Mouse (Mus musculus) adrenal gland, postnatal 36 days (tissue): ENCODE measurements around the gene Nme8. TPM values are rescaled to one million over a fixed set of nuclear protein-coding genes. Genes with fewer than 3 reads are reported as not detected.

ENCODE experiments used
- DNase-seq, 2 experiments: peaks; one replicate each; pipeline ENCODE4 v3.0.0; 2021; ENCODE audit warnings: mixed read lengths in 1 of 2
- total RNA-seq, 2 experiments: library from RNA; stranded (reverse); gene quantifications; 2 replicates each; pipeline ENCODE4 v1.2.3; 2021

Gene Nme8
- total RNA-seq, 2 experiments from 2014 or later: not detected

- DNase-seq: peak in 1 of 2 experiments; percentile 7
Measured at GRCm38 (mm10) chr13:19640203-19640851, 57.3 kb downstream of the Nme8 start.

DNA sequence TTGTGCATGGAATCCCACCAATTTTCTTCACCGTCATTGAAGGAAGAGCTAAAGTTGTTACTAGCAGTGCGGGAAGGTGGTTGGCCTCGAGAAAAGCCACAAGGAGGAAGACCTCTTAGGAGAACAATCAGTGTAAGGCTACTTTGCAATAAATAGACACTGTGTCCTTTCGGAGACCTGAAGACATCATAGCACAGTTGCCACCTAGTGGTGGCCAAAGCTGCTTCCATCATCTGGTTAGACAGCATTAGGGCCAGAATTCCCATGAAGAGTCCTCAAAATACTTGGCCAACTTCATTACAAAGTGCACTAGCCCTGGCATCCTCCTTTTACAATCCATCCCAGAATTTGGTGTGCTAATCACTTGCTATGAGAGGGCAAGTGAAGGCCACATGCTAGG lies 61.5 kb downstream of the Nme8 start:
- peak in 1 of 2 experiments; percentile 26 for DNase-seq

DNA sequence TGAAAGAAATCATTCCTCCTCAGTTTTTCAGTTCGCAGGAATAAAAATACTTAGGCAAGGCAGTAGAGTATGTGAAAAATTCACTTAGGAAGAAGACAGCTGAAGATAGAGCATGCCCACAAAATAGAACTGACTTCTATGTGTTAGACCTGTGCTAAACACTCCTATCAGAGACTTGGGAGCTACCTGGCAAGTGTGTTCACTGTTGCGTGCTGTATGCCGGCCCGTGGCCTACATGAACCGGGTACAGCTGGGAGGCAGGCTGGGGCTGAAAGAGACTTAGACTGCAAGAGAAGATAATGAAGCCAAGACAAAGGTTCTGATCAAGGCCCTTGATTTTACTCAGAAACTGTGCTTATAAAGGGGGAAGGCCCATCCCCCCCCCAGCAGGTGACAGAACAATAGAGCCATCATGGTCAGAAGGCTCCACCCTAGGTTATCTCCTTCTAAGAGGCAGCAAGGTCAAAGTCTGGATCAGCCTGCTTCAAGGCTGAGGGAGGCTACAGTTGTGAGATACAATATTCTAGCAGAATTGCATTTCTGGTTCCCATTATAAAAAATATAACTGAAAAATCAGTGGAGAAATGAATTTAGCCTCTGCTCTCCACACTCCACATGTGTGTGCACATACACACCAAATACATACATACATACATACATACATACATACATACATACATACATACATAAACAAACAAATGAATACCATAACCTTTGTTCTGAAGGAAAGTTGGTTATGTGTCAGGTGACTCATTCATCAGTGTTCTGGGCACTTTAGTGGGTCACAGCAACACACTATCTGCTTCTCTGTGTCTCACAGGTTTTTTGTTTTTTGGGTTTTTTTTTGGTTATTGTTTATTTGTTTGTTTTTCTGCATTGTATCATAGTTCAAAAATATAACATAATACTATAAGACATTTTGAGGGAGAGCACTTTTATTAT lies 66.6 kb downstream of the Nme8 start:
- no peak for DNase-seq

- DNase-seq: no peak
Measured at GRCm38 (mm10) chr13:19626473-19626872, 71.1 kb downstream of the Nme8 start.

DNA sequence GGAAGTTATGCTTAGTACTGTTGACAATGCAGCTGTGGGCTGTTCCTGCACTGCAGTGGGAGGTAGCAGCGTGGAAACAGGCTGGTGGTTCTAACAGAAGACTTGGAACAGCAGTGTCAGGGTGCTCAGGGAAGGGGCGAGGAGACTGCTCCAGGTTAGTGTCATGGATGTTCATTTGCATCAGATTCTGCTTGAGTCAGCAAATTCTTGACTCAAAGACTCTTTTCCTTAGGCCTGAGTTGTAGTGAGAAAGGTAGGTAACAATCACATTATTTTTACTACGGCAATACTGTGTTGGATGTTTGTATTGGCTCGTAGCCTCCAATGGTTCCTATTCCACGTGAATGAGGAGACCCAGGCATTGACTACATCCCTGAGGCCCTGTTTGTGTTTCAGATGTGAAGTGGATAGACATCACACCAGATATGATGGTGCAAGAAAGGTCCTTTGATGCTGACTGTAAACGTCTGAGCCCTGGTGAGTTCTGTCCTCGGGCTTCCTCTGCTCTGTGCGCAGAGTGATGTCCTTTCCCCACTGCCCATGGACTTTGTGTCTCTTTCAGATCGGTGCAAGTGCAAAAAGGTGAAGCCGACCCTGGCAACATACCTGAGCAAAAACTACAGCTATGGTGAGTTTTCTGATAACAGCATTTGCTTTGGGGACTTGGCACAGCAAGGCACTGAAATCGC lies 72.8 kb downstream of the Nme8 start:
- DNase-seq: no peak

DNA sequence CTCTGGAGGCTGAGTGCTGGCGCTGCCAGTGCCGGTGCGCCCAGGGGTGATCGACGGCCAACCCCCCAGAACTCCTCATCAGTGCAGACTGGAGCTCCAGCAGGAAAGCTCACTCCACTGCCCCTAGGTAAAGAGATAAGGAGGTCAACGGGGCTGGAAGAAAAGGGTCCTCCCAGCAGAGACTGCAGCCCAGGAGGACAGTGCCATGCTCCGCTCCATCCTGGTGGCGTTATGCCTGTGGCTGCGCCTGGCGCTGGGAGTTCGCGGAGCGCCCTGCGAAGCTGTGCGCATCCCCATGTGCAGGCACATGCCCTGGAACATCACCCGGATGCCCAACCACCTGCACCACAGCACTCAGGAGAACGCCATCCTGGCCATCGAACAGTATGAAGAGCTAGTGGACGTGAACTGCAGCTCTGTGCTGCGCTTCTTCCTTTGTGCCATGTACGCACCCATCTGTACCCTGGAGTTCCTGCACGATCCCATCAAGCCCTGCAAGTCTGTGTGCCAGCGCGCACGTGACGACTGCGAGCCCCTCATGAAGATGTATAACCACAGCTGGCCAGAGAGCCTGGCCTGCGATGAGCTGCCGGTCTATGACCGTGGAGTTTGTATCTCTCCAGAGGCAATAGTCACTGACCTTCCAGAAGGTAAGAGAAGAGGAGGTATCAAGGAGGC lies 74.2 kb downstream of the Nme8 start:
- peak; percentile 8 to 13 for DNase-seq

- DNase-seq: peak; percentile 71 to 77
Measured at GRCm38 (mm10) chr13:19622573-19623227, 74.9 kb downstream of the Nme8 start, which contains the start of gene Sfrp4. Sfrp4 (plus strand) TSS chr13:19623104.

DNA sequence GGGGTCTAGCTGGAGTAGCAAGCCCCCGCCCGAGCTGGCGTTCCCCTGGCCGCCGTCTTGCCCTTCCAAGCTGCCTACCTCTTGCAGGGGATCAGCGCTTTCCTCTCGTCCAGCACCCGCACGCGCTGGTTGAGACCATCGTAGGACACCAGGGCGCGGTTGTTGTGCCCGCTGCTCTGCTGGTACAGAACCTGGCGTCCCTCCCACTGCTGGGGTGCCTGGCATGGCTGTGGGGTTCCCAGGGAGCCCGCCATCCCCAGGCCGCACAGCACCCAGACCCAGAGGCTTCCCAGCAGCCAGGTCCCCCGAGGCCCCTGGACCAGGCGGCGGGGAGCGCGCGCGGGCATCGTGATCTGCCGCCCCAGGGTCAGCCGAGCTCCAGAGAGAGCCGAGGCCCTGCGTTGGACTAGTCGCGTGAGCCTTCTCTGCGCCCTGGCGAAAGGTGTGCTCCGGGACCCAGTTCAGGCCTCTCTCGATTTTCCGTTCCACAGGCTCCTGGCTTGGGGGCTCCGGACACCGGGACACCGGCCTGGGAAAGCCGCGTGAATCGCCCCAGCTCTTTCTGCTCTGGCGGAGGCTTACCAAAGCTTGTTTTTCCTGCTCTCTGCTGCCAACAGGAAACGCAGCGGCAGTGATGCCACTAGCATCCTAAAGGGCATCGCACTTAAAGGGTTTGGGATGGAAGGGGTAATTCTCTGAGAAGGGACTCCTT lies 78.2 kb downstream of the Nme8 start, which contains the start of gene Epdr1:
Gene Epdr1 (minus strand): TSS at position 712 of the 712 bp plus-strand sequence.
- peak; percentile 75 to 77 for DNase-seq

GRCm38 (mm10) chr13:19618841-19619215 lies 78.8 kb downstream of the Nme8 start:
- no peak for DNase-seq

DNA sequence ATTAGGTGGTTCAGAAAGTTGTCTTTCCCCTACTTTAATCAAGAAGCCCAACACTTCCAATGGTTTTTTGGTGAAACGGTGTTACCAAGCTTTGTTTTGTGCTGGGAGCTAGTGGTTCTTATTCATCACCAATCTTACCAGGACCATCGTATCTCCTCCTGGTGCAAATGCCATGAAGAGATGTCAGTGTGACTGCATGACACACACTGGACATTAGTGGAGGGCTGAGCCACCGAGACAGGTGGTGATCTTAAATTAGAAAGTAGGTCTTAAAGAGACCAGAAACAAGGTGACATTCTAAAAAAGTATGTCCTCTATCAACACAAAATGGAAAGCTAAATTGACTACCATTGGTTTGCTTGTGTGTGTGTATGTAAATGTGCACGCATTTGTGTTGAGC lies 79.5 kb downstream of the Nme8 start:
- DNase-seq: no peak

DNA sequence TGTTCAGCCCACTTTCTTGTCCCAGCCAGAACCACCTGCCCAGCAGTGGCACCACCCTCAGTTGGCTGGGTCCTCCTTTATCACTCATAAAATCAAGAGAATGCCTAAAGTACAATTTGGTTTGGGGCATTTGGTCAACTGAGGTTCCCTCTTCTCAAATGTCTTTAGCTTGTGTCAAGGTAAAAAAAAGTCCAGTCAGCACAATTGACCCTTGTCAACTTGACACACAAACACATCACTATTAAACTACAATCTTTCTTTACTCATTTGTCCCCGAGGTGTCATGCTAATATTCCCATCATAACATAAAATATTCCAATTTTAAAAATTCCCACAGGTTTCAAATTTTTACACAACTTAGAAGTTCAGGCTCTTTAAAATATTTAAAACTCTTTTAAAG lies 83.3 kb downstream of the Nme8 start:
- DNase-seq: no peak

- DNase-seq: no peak
Measured at GRCm38 (mm10) chr13:19613426-19613825, 84.2 kb downstream of the Nme8 start.

GRCm38 (mm10) chr13:19612963-19613362 lies 84.6 kb downstream of the Nme8 start:
- DNase-seq: no peak

DNA sequence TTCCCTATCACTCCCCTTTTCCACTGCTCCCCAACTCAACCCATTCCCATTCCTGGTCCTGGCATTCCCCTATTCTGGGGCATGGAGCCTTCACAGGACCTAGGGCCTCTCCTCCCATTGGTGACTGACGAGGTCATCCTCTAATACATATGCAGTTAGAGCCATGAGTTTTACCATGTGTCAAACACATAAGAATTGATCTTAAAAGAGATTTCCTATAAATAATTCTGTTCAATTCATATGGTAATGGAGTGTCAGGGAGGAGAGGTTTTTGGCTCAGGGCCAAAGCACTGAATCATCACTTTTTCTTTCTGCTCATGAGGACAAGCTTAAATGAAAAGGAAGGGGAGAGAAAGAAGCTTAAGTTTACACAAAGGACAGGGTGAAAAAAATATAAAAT lies 85.2 kb downstream of the Nme8 start:
- DNase-seq: peak; percentile 10 to 36

DNA sequence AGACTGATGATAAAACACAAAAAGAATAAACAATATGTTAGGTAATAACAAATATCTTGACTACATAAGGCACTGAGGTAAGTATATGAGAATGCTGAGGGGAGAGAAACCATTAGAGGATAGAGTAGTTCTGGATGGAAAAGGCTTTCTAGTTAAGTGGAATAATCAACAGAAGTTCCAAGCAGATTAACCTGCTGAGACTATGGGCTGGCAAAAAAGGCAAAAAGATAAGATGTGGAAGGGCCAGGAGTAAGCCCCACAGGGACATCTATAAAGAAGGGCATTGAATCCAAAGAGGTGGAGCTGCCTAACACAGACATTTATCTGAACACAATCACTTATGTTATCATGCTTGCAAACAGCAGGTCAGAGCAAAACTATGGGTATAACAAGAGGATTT lies 89.5 kb downstream of the Nme8 start:
- DNase-seq: no peak

GRCm38 (mm10) chr13:19604916-19605315 lies 92.7 kb downstream of the Nme8 start:
- DNase-seq: no peak

DNA sequence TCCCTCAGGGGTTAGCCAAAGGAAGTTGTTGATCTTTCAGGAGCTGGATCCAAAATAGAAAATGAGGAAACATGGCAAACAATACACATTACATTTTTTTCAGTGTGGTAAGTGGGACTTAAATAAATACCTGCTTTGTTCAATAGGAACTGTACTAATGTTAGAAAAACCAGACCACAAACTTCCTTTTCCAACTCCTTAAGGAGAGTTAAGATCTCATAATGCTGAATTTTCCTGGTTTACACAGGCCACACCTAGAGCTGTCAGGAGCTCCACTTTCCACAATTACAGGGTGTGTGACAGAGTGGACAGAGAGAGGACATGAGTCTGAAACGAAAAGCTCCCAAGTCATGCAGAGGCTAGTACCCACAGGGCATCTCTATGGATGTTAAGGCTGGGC lies 93.9 kb downstream of the Nme8 start:
- DNase-seq: no peak

GRCm38 (mm10) chr13:19602531-19602930 lies 95.1 kb downstream of the Nme8 start:
- DNase-seq: no peak

DNA sequence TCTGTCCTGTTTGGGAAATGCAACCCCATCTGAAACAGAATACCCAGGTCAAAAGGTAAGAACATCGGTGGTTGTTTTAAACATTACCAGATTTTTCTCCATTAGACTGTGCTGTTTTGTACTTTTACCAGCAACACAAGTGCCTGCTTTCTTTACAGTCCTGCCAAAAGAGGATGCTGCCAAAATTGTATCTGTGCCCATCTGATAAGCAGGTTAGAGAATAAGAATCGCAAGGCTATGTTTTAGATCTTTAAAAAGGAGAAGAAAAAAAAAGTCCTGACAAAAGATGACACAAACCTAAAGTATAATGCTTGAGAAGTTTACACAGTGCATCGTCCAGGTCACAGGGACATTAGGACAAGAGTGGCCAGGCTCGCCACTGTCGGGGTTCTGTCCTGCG lies 98.4 kb downstream of the Nme8 start:
- DNase-seq: peak; percentile 17 to 34

- peak in 1 of 2 experiments; percentile 3 for DNase-seq
Measured at GRCm38 (mm10) chr13:19595141-19595540, 102.5 kb downstream of the Nme8 start.
